Mouse (Mus musculus) lung, adult 2 months (tissue): Measurements from ENCODE around the gene Dqx1. TPM values are rescaled to one million over a fixed set of nuclear protein-coding genes. Genes with fewer than 3 reads are reported as not detected.
A peak's percentile ranks its signal among the peaks of the same experiment; 100 is the strongest.

Experiments
- DNase-seq: peaks from one replicate; pipeline ENCODE4 v3.0.0; 2022
- H3K4me1 ChIP-seq: fragments of 200-500 bp; 2 replicates; pipeline ENCODE4 v1.6.1; 2011; ENCODE audit warnings: low read length; ENCODE audit not compliant: control insufficient read depth, insufficient read depth
- H3K4me3 ChIP-seq: fragments of 200-500 bp; replicated peaks from 2 replicates; pipeline ENCODE3; 2011; ENCODE audit warnings: low read depth, mild to moderate bottlenecking, control low read depth, low read length; ENCODE audit errors: extremely low read depth
- CTCF ChIP-seq: fragments of 200-500 bp; IDR thresholded peaks from 2 replicates; pipeline ENCODE4 v1.5.1; 2011; ENCODE audit warnings: mild to moderate bottlenecking, low read length, control low read depth; ENCODE audit not compliant: insufficient read depth
- POLR2A ChIP-seq: fragments of 200-500 bp; IDR thresholded peaks from 2 replicates; pipeline ENCODE4 v1.6.1; 2011; ENCODE audit warnings: low read depth, mild to moderate bottlenecking, control low read depth, low read length, borderline replicate concordance; ENCODE audit errors: extremely low read depth
- WGBS: fragments of 180-500 bp; shearing (Covaris S2); methylation state at CpG from one replicate; pipeline ENCODE4 v1.1.7; 2018; 5-methylcytosine and 5-hydroxymethylcytosine counted together
- polyA plus RNA-seq: library from polyadenylated mRNA; depleted of rRNA; stranded (reverse); fragments of >200 nt; gene quantifications from 2 replicates; pipeline ENCODE4 v1.2.3, GENCODE M21; 2012

Dqx1 gene
- polyA plus RNA-seq, 1 experiment = 4.3 TPM

- H3K4me3 ChIP-seq = peak within 1 kb of the TSS; percentile 85
- TF ChIP-seq CTCF (peak; percentile 40; the same call in 1 of the 2 replicates), POLR2A (peak; percentile 68; the same call in 1 of the 2 replicates)
- 1% methylated on average over 25 of the region's 25 CpGs for WGBS
- peak; percentile 87 for DNase-seq
- H3K4me1 ChIP-seq = peaks cover 6% of the 10 kb centered on the region
These were observed 43.7 kb downstream of the Dqx1 start, which contains the start of the genes Ccdc142 and Gm42688 for GRCm38 (mm10) chr6:83101316-83101687. Gene Ccdc142 (plus strand): TSS chr6:83101601. Gene Gm42688 (plus strand): TSS chr6:83101617.

GRCm38 (mm10) chr6:83101688-83102556, 44.3 kb downstream of the Dqx1 start:
- TF ChIP-seq CTCF = no peak
- TF ChIP-seq POLR2A = no peak
- WGBS = under 1% methylated on average over 74 of the region's 74 CpGs
- Histone ChIP-seq H3K4me3 (peak overlapping the region; percentile 85), H3K4me1 (peaks cover 6% of the 10 kb centered on the region)
- peak; percentile 54 for DNase-seq

GRCm38 (mm10) chr6:83103130-83103650, 45.5 kb downstream of the Dqx1 start:
- no peak for DNase-seq

GRCm38 (mm10) chr6:83104158-83104557, 46.5 kb downstream of the Dqx1 start:
- H3K4me1 ChIP-seq = peaks cover 6% of the 10 kb centered on the region
- WGBS = 83% methylated on average over 4 of the region's 4 CpGs
- DNase-seq = no peak
- H3K4me3 ChIP-seq = no peak overlapping the region
- no peak for TF ChIP-seq CTCF
- TF ChIP-seq POLR2A = no peak

More at GRCm38 (mm10) chr6:83103130-83103650, 45.5 kb downstream of the Dqx1 start:
- Histone ChIP-seq H3K4me3 (no peak overlapping the region), H3K4me1 (peaks cover 6% of the 10 kb centered on the region)
- 70% methylated on average over 11 of the region's 11 CpGs for WGBS
- TF ChIP-seq POLR2A (no peak), CTCF (no peak)

DNA sequence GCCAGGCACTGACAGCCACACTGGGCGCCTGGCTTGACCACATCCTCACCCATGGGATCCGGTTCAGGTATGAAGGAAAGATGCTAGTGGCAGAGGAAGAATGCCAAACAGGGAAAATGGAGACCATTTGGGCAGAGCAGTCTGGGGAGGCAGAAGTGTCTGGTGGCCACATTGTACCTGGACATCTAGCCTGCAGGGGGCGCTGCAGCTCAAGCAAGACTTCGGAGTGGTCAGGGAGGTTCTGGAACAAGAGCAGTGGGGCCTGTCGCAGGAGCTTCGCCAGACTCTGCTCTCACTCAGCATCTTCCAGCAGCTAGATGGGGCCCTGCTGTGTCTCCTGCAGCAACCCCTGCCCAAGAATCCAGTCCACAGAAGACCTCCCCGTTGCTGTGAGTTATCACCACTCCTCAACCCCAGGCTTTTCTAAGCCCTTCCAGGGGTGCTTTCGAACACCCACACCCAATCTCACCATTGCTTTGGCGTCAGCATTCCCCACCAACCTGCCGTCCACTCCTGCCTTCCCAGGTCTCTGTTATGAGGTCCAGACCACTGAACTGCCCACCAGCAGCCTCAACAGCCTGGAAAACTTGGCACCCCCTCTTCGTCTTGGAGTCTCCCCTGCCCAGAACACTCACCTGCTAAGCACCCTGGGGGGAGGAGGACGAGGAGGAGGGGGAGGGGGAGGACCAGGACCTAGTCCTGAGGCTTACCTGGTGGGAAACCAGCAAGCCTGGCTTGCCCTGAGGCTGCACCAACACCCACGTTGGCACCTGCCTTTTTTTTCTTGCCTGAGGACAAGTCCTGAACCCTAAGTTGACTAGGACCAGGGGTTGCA, 50.1 kb downstream of the Dqx1 start:
- DNase-seq = peak; percentile 73
- 37% methylated on average over 13 of the region's 13 CpGs for WGBS

DNA sequence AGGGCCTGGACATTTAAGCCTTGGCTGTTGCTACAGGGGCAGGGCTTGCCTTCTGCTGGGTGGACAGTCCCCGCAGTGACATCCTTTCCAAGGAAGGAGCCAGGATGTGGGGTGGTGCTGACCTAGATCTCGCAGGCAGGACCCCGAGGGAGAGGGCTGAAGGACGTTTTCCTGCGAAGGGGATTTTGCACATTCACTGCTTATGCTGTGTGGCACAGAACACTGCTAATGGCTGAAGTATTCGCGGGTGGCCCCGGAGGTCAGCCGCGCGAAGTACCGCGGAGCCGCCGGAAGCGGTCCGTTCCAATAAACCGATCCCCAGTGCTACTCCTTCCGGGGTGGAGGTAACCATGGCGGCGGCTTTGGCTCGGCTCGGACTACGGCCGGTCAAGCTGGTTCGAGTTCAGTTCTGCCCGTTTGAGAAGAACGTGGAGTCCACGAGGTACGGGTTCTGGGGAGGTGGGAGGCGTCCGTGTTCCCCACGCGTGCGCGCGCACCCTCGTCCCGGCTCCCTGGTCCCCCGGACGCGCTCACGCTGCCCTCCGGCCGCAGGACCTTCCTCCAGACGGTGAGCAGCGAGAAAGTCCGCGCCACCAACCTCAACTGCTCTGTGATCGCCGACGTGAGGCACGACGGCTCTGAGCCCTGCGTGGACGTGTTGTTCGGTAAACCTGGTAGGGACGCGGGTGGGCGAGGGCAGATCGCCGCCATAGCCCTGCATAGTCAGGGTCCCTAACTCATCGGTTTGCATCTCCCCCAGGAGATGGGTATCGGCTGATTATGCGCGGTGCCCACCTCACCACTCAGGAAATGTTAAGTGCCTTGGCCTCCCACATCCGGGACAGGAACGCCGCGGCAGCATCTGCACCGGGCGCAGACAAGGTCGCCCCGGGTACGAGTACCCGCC, 51.4 kb downstream of the Dqx1 start, which contains the start of gene Mrpl53:
Gene Mrpl53 (plus strand): TSS at position 279 of the 907 bp plus-strand sequence.
- peak; percentile 85 for DNase-seq
- TF ChIP-seq CTCF (no peak), POLR2A (peak; percentile 88; the same call in 1 of the 2 replicates)
- H3K4me3 ChIP-seq = peak within 1 kb of the TSS; percentile 76
- WGBS = under 1% methylated on average over 76 of the region's 76 CpGs
- H3K4me1 ChIP-seq = no peaks in the 10 kb centered on the region

More for the DNA sequence above, 50.1 kb downstream of the Dqx1 start:
- H3K4me3 ChIP-seq = no peak overlapping the region
- H3K4me1 ChIP-seq = peaks cover under 1% of the 10 kb centered on the region; the same call in 1 of the 2 replicates
- TF ChIP-seq CTCF (peak; percentile 78), POLR2A (no peak)

DNA sequence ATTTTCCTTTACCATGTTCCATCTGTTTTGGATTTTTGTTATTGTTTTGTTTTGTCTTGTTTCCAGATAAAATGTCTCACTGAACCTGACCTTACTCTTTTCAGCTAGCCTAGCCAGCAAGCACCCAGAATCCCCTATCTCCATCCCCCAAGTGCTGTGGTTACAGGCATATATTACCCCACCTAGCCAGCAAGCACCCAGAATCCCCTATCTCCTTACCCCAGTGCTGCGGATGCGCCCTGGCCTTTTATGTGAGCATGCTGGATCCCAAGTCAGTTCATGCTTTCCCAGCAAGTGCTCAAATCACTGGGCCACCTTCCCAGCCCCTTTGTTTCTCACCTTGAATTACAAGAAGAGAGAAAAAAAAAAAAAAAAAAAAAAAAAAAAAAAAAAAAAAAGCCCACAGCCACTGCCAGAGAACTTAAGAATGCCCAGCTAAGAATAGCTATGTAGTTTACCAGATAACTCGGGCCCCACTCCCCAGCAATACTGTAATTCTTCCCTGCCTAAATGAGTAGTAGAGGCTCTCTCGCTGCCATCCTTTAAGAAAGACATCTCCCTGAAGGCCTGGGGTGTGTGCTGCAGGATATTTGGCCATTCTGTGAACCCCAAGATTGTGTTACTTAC, 54.0 kb downstream of the Dqx1 start:
- TF ChIP-seq POLR2A (no peak), CTCF (no peak)
- WGBS = 88% methylated on average over 4 of the region's 4 CpGs
- DNase-seq = no peak
- H3K4me3 ChIP-seq = no peak overlapping the region
- peaks cover 3% of the 10 kb centered on the region; the same call in 1 of the 2 replicates for H3K4me1 ChIP-seq
